Mouse (Mus musculus): ENCODE results near the gene Ric8a.
A peak's percentile ranks its signal among the peaks of the same experiment; 100 is the strongest.
"Not testable (repeated sequence)": the region's sequence is repeated elsewhere in the genome, so short reads cannot be mapped to it uniquely, and the experiment has no call there.

The Ric8a gene

DNA sequence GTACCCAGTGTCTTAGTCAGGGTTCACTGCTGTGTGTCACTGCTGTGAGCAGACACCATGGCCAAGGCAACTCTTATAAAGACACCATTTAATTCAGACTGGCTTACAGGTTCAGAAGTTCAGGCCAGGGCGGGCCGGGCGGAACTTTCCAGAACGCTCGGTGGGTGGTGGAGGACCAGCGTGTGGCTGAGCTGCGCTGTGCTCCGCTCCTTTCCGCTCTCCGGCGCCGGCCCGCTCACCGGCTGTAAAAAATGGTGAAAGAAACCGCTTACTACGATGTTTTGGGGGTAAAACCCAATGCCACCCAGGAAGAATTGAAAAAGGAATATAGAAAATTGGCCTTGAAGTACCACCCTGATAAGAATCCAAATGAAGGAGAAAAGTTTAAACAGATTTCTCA, 33.9 kb downstream of the Ric8a start:
- DNase-seq (ENCODE audit: low spot score in 2 of 2), result not testable (repeated sequence)

DNA sequence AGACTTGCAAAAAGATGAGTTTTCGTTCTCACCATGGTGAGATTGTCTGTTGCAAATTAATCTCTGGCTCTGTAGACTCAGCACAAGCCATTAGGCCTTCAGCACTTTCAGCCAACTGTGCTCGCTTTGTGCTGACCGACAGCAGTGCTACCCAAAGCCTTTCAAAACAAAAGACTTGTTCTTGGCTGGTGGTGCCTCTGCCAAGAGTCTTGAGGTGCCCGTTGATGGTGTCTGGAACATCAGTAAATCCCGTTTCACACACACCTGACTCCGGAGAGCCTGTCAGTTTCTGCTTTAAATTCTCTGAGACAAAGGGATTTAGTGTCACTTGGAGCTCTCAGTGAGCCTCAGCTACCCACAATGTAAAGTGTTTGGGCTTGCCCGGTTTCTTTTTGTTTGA, 37.3 kb downstream of the Ric8a start:
- no peak for DNase-seq (ENCODE audit: low spot score in 2 of 2)

DNA sequence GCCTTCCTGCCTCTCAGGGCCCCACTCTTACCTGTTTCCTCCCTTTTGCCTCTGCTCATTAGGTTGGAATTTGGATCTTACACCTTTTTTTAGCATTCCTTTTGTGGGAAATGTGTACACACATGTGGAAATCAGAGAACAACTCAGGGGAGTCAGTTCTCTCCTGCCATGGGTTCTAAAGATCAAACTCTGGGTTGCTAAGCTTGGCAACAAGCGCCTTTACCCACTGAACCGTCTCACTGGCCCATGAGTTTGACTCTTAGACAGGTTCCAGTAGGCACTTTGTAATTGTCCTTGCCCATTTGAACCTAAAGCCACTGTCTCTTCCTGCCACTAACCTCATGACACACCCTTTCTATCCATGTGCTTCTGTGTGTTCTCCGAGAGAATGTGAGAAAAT, 37.9 kb downstream of the Ric8a start:
- DNase-seq (ENCODE audit: low spot score in 2 of 2), result no peak

DNA sequence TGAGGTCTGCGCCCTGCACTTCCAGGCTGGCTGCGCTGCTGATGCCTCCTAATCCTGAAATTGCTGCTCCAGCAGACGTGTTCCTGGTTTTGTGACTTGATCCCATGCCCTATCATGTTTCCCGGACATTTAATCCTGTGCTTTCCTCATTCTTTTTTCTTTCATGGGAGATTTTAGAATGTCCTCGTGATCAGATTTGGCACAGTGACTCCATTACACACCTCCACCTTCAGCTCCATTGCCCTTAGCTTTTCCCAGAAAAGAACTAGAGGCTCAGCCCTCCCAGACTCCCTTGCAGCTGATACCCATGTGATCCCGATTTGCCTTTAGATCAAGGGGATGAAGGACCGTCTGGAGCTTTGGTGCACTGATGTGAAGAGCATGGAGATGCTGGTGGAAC, 41.1 kb downstream of the Ric8a start:
- no peak for DNase-seq (ENCODE audit: low spot score in 2 of 2)

DNA sequence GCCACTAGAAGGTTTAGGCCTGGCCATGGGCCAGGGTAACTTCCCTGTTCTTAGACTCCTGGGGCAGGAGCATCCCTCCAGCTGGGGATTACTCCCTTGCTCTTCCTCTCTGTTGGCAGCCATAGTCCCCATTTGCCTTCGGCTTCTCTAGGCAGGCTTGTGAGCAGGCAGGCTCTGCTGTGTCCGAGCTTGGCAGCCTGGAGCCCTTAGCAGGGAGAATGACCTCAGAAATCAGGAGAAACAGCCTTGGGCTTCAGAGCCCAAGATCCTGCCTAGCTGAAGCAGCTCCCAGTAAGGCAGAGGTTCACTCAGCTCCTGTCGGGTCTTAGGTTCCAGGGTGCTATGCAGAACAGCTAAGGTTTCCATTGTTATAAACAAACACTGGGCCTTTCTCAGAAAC, 42.4 kb downstream of the Ric8a start:
- no peak for DNase-seq (ENCODE audit: low spot score in 2 of 2)

DNA sequence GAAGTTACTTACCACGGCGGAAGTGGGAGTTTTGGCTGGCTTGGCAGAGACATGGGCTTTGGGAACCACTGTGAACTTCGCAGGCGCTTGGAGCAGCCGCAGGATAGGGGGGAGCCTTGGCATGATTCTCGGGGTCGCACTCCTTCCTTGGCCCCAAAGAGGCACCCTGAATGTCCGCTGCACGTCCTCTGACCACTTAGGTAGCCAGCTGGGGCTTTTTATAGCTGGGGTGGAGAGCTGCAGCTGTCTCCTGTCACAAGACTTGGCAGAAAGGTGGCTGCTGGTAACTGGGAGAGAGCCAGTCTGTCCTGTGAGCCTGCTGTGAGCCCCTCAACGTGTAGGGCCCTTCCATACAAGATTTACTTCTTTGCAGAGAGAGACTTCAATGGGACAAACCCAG, 43.5 kb downstream of the Ric8a start, which contains the start of gene Cox8b:
Gene Cox8b (minus strand): TSS at position 227 of the 400 bp plus-strand sequence.
- DNase-seq (ENCODE audit: low spot score in 2 of 2), result no peak

DNA sequence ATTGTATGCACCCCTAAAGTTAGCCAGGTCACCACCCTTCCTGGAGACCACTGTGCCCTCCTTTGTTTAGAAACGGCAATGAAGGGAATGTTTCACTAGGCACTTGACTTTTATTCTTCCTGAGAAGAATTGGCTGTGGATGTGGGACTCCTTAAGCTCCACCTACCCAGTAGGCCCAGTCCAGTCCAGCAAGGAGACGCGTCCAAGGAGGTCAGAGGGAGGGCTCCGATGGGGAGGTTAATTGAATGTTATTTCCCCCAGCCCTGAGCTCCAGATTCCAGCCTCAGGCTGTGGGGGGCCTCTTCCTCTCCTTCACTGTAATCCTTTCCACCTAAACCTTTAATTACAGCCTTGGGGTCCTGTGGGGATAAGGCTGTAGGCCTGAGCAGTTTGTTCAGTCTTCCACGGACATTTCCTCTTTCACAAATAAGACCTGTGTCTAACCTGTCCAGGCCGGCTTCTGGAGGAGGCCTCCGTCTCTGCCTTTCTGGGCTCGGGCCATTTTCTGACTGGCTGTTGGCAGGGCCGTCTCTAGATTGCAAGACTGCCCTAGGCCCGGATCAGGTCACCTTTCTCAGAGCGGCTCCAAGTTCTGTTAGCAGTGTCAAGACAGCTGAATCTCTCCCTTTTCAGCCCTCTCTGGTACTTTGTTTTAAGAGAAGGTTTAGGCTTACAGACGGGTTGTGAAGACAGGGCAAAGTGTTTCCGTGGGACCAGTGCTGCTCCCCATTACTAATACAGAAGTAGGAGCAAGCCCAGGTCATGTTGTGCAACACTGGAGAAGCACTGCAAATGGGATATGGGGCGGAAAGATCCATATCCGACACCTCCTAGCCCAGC, 45.5 kb downstream of the Ric8a start:
- no peak for DNase-seq (ENCODE audit: low spot score in 2 of 2)

DNA sequence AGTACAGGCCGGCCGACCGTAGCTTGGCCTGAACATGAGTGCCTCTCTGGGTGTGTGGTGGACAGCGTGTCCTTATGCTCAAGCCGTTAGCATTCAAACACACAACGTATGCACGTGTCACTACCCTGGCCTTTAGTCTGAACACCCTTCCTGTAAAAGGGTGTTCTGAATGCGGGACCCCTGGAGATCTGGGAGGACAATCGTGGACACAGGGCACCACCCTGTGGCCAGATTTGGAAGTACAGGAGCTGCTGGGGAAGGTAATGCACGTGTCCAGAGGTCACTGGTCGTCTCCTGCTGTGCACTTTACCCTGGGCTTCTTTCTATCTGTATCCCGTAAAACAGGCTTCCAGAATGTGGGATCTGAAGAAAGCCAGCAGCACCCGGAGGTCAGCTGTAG, 46.5 kb downstream of the Ric8a start:
- DNase-seq (ENCODE audit: low spot score in 2 of 2), result peak in 1 of 2 experiments; percentile 41

DNA sequence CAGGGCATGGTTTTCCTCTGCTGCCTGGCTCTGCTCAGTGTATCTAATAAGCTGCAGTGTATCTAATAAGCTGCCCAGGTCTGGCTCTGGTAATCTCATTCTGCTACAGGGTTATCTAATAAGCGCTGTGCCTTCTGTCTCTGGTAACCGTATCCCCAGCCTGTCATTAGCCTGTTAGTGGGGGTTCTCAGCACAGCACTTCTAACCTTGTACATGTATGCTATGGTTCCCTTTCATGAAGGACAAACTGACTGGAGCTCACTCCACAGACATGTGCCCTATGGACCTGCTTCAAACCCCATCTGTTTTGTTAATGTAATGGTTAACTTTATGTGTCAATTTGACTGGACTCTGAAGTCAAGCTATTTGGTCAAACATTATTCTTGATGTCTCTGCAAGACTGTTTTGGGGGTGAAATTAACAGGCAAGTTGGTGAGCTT, 48.9 kb downstream of the Ric8a start:
- DNase-seq (ENCODE audit: low spot score in 2 of 2), result no peak

DNA sequence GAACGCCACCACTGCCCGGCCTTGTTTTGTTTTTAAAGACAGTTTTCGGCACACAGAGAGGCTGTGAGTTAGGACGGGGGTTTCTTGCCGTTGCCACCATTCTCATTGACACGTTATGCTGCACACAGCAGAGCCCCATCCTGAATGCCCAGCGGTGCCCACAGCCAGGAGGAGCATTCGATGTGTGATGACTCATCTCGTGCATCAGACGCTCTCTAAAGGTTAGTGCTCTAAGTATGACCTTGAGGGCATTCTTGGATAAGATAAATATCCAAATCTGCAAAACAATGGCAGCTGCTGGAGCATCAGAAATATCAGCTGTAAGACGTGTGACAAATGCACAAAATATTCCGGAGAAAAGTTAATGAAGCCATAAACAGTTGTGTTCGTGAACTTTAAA, 50.4 kb downstream of the Ric8a start:
- no peak for DNase-seq (ENCODE audit: low spot score in 2 of 2)

DNA sequence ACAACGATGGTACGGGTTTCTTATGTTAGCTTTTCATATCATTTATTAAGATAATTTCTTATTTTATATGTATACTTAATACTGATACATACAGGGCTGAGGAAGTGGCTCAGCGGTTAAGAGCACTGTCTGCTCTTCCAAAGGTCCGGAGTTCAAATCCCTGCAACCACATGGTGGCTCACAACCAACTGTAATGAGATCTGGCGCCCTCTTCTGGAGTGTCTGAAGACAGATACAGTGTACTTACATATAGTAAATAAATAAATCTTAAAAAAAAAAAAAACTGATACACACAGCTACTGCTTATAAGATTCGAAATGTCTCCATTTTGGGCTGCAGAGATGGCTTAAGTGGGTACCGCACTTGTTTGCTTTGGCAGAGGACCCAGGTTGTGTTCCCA, 50.9 kb downstream of the Ric8a start:
- no peak for DNase-seq (ENCODE audit: low spot score in 2 of 2)

DNA sequence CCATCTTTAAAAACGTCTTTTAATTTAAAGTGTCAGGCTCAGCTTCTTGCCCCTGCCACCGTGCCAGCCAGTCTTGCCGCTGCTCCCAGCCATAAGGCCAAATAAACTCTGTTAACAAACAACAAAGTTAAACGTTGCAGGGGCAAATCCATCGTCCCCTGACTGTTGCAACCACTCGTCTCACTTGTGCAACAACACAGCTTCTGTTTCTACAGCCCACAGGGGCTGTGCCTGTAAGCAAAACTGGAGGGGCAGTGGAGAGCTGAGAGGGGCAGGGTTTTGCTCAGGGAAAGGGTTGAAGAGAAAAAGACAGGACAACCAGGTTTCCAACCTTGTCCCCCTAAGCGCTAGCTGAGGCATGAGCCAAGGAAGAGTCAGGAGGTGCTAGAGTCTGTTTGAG, 51.4 kb downstream of the Ric8a start:
- no peak for DNase-seq (ENCODE audit: low spot score in 2 of 2)

DNA sequence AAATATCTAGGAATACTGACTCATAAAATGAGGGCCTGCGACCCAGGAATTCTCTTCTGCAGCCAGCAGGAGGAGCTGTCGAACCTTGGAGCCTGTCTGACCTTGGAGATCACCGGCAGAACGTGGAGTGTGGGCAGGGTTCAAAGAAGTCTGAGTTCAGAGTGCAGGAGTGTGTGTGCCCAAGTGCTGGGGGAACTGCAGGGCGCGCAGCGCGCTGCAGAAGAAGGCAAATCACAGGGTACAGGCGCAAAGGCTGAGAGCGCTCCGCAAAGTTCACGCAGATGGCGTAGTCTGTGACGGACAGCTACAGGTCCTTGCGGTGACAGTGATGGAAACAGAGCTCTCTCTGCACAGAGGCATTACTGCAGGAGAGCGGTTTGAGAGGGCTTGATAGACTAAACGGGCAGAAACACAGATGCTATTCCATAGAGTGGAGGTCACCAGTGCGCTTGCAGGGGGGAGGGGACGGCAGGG, 51.9 kb downstream of the Ric8a start:
- DNase-seq (ENCODE audit: low spot score in 2 of 2), result peak; percentile 27 to 48

DNA sequence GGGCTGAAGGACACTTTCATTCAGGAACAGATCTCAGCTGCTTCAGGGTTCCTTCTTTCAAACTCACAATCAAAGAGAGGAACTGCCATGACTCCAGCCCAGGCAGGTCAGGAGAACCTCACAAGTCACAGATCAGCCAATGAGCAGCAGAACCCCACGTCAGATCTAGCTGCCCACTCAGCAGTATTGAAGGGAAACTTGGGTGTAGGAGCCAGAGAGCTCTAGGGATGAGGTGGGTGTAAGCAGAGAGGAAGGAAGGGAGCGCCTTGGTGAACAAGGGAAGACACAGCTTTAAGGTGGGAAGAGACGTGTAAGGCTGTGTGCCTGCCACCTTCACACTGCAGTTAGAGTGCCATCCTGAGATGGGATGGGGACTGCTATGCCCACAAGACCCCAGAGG, 55.5 kb downstream of the Ric8a start:
- DNase-seq (ENCODE audit: low spot score in 2 of 2), result peak; percentile 28 to 44

DNA sequence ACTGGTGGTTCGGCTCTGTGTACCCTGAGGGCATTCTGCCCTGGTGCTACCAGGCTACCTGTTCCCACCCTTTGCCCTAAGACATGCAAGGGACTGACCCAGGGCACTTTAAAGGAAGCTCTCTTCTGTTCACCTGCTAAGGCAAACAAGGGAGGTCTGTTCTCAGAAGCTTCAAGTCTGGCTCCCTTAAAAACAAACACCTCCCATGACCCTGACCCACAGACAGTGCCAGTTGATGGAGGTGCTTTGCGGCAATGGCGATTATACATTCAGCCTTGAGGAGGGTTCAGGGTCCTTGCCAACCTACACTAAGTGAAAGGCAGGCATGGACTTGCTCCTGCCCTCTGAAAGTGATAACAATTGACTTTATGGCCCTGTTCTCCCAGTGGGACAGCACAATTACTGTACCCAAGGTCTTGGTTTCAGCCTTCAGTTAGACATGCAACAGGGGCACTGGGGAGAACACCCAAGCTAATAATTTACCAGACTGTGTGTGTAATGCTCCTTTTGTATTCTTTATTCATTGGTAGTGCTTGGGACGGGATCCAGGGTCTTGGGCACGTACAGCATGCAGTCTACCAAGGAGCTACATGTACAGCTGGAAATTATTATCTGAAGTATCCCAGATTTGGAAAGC, 56.2 kb downstream of the Ric8a start:
- DNase-seq (ENCODE audit: low spot score in 2 of 2), result no peak

Data from right cerebral cortex, postnatal 36 days (tissue).